Mouse (Mus musculus): ENCODE data around the gene Clip2.

GRCm38 (mm10) chr5:134442066-134442465 lies 110.2 kb downstream of the Clip2 start:
- TF ChIP-seq CTCF (IDR thresholded peaks at IDR 0.05; ENCODE audit: low read depth, low read length): no peak
- TF ChIP-seq EP300 (IDR thresholded peaks at IDR 0.05; ENCODE audit: insufficient read depth, low read depth, low read length): 0 out of 2 replicates have a peak, but pooled peaks have one; percentile 32
- no peak for TF ChIP-seq POLR2A (IDR thresholded peaks at IDR 0.05; ENCODE audit: insufficient read depth, low read length)

All from ES-Bruce4 (cell line).